Mouse (Mus musculus) heart, adult 2 months (tissue): Measurements from ENCODE around the gene Rhbdf1.

ENCODE experiments used
- CTCF ChIP-seq: fragments of 200-600 bp; IDR thresholded peaks from 2 replicates; pipeline ENCODE4 v1.8.1; 2022; ENCODE audit warnings: antibody characterized with exemption, mild to moderate bottlenecking, moderate library complexity
- EP300 ChIP-seq: fragments of 200-500 bp; IDR thresholded peaks from 2 replicates; pipeline ENCODE4 v1.6.1; 2011; ENCODE audit warnings: low read depth, low read length, control low read depth; ENCODE audit not compliant: insufficient read depth
- POLR2A ChIP-seq: fragments of 200-500 bp; IDR thresholded peaks from 2 replicates; pipeline ENCODE4 v1.6.1; 2011; ENCODE audit warnings: mild to moderate bottlenecking, low read depth, low read length, control low read depth; ENCODE audit not compliant: insufficient read depth

DNA sequence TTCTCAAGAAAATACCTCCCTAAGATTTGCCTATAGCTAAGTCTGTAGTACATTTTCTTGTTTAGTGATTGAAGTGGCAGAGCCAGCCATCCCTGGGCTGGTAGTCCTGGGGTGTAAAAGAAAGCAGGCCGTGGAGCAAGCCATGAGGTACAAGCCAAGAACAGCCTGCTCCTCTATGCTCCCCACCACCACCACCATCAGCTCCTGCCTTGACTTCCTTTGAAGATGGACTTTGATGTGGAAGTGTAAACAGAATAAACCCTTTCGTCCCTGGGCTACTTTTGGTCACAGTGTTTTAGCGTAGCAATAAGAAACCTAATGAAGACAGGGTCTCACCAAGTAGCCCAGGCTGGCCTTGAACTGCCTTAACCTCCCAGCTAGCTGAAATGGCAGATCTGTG is 24.3 kb downstream of the Rhbdf1 start:
- TF ChIP-seq CTCF = no peak
- TF ChIP-seq POLR2A = no peak
- no peak for TF ChIP-seq EP300
